Mouse (Mus musculus) lung, postnatal 4 days (tissue): ENCODE results near the gene Rbms1.
"Not testable (repeated sequence)": the region's sequence is repeated elsewhere in the genome, so short reads cannot be mapped to it uniquely, and the experiment has no call there.

Source experiments
- DNase-seq, 2 experiments: peaks; one replicate each; pipeline ENCODE4 v3.0.0; 2021

The Rbms1 gene

DNA sequence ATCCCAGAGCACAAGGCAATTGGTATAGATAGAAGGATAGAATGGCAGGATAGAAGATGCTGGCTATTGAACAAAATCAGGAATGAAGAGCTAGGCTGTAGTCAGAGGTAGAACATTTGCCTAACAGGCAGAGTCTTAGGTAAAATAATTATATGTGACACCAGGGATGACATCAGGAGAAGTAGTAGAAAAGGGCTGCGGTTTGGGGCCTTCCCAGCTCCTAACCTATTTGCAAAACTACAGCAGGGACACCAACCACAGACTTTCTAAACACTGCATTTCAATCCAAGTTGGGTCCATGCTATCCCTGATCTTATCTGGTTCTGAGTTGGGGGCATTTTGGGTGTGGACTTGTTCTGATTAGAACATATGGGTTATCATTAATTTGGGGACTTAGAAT is 118.7 kb downstream of the Rbms1 start:
- no peak for DNase-seq

DNA sequence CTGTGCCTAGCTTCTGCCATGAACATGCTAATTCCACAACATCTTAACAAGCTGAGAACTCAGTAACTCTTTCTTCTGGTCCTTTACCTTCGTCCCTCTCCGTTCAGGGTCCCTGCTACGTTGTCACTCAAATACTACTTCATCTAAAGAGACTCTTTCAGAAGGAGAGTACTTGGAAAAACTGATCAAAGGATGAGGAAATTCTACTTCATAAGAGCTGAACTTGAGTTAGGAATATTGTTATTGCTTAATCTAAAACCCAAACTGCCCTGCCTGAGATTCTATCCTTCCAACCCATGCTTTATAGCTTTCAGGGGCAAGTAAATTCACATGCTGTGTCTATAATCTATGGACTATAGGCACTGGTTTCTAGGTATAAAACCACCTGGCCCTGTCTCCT is 119.4 kb downstream of the Rbms1 start:
- no peak for DNase-seq

DNA sequence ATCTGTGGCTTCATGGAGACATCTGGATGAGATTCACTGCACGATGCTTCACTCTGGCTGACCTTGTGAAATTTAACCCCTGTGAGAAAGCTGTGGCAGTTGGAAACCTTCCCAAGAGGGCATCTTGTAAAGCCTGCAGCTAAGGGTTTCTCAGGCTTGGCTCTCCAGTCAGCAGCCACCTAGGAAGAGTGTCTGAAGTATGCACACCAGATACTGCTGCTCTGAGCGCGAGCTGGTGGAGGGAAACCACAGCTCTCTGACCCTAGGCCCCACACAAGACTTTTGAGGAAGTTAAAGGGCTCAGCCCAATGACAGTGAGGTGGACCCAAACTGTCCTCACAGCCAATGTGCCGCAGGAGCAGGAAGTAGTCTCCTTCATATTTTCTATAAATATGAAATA is 120.0 kb downstream of the Rbms1 start:
- DNase-seq, result peak; percentile 39 to 45

DNA sequence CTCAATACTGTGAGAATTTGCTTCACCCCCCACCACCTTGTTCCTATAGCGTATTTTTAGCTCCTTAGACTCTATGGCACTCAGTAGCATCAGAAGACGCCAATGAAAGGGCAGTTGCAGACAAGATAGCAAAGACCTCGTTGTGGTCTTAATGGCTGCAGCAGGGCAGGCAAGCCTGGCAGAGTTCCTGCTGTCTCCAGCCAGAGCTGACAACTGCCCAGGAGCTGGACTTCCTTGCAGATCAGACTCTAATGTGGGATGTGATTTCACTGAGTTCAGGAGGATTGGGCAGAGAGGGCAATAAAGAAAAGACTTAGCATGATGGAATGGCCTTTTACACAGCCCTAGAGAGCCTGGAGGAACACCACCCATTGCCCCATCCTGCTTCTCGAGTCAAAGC is 122.1 kb downstream of the Rbms1 start:
- DNase-seq, result no peak

GRCm38 (mm10) chr2:60839498-60839897 is 123.5 kb downstream of the Rbms1 start:
- no peak for DNase-seq

DNA sequence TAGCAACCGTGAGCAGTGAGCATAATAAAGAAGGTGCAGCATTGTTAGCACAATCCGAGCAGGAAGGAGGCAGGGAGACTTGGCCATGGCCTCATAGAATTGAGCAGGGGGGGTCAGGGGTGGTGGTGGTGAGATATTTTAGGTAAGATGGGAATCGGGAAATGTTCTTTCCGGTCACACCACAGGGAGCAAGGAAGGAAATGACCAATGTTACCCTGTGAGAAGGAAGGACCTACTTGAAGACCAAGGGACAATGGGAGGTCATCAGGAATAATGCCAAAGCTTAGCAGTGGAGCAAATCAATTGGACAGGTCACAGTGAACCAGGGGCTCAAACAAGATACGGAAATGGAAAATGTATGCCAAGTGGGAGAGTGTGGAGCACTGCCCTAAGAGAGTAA is 124.1 kb downstream of the Rbms1 start:
- DNase-seq, result peak; percentile 57 to 66

- DNase-seq, result peak in 1 of 2 experiments; percentile 33
Observed at GRCm38 (mm10) chr2:60837616-60838015, 125.4 kb downstream of the Rbms1 start.

DNA sequence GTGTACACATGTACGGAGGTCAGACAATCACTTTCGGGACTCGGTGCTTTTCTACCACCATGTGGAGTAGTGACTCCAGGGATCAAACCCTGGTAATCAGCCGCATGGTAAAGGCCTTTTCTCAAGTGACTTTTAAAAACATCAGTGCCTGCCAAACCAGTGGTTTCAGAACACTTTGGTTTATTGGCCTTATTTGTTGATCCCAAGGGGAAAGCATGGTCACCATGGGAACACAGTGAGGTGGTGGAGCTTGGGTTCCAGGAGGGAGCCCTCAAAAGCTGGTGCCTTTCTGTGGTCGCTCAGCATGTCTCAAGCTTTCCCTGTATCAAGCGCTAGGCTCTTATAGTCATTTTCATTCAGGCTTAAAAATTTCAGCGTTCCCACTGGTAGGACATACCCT is 126.8 kb downstream of the Rbms1 start:
- DNase-seq, result no peak

GRCm38 (mm10) chr2:60834293-60834692 is 128.7 kb downstream of the Rbms1 start:
- DNase-seq, result peak in 1 of 2 experiments; percentile 66

DNA sequence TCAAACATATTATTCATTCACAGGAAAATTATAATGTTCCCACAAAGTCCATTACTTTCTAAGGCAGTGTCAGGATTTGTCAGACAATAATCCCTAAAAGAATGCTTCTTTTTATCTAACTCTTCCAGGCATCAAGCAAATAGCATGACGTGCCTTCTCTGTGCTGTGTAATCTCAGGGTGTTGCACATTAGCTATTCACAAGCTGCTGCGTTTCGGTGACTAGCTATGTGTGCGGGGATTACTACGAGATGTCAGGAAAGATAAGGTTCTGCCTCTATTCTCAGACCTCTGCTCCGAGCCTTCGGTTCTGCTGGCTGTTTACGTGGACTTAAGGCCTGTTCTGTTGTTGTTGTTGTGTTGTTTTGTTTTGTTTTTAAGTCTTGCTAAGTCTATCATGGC is 130.7 kb downstream of the Rbms1 start:
- no peak for DNase-seq

GRCm38 (mm10) chr2:60830464-60830863 is 132.5 kb downstream of the Rbms1 start:
- not testable (repeated sequence) for DNase-seq

GRCm38 (mm10) chr2:60828908-60829462 is 134.0 kb downstream of the Rbms1 start:
- no peak for DNase-seq

GRCm38 (mm10) chr2:60827152-60827428 is 135.9 kb downstream of the Rbms1 start:
- no peak for DNase-seq

GRCm38 (mm10) chr2:60826406-60827151 is 136.4 kb downstream of the Rbms1 start:
- DNase-seq, result no peak

GRCm38 (mm10) chr2:60825690-60826089 is 137.3 kb downstream of the Rbms1 start:
- DNase-seq, result peak in 1 of 2 experiments; percentile 34

DNA sequence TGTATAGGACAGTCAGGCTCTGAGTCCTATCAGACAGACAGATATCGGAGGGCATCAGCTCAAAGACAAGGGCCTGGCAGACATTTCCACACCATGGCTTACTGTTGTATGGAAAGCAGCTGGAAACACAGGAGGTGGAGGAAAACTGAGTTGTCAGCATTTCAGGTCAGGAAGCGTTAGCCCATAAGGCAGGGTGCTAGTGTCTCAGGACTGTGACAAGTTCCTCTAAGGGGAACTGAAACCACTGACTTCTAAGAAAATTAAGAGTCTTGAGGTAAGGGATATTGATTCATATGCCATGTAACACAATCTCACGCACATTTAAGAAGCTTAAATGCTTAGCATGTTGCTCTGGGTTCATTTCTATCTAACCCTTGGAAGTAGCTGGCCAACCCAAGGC is 141.4 kb downstream of the Rbms1 start:
- DNase-seq, result peak in 1 of 2 experiments; percentile 3

DNA sequence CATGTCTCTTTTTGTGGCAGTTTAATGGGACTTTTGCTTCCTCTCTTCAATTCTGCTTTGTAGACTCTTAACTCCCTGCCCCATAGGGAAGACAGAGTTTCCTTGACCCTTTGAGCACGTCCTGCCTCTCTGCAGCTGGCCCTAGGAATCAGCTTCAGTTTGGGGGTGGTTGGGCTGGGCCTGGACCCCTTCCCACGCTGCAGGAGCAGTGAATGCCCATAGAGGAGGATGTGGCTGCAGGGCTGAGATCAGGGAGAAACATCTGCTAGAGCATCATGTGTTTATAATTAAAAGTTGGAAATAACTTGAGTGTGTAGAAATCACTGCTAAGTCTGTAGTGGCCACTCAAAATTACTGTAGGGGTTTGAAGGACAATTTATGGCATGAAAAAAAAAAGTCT is 144.4 kb downstream of the Rbms1 start:
- DNase-seq, result peak in 1 of 2 experiments; percentile 6

DNA sequence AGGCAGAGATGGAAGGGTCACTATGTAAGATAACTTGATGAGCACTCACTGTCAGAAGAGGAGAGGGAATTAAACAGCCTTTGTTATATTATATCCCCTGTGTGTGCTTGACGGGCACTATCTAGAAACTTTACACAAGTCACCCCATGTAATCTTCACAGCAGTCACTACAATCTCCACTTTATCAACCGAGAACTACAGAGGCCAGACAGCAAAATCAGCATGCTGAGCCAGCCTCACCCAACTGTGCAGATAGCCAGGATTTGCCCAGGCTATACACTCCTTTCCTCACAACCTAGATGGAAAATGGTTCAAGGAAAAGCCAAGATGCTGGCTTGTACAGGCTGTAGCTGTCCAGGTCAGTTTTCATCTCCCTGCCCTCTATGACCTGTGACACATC is 146.7 kb downstream of the Rbms1 start:
- no peak for DNase-seq

DNA sequence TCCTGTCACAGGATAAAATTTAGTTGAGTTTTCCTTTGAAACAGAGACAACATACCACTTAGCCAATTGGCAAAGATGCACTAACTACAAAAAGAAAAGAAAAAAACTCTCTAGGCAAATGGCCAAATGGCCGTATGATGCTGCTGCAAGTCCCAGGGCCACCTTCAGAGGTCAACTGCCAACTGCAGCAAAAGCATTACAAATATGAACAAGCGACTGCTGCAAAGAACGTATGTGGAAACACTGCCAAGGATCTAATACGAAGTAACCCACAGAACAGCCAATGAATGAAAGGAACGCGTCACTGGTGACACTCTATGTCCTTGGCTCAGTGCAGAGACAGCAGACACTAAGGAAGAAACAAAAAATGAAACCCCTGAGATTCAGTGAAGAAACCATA is 148.2 kb downstream of the Rbms1 start:
- DNase-seq, result peak in 1 of 2 experiments; percentile 13

- no peak for DNase-seq
Observed at GRCm38 (mm10) chr2:60812949-60813348, 150.0 kb downstream of the Rbms1 start.

GRCm38 (mm10) chr2:60810617-60811016 is 152.4 kb downstream of the Rbms1 start:
- DNase-seq, result peak; percentile 77 to 89

DNA sequence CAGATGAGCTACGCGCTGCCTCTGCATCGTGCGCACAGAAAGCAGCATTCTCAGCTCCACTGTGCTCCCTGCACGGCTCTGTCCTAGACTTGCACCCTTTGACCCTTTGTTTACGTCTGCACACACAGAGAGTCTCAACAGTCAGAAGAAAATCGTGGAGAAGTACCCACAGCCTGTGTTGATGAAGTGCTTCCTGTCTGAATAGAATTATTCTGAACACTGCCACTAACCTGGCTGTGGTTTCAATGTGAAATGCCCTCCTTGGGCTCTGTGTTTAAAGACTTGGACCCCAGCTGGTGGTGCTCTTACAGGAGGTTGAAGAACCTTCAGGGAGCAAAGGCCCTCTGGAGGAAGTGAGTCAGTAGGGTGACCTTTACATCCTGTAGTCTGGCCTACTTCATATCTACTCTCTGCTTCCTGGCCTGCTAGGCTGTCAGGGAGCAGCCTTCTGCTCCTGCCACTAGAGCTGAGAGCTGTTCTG is 153.5 kb downstream of the Rbms1 start:
- no peak for DNase-seq

GRCm38 (mm10) chr2:60808822-60809221 is 154.2 kb downstream of the Rbms1 start:
- no peak for DNase-seq

DNA sequence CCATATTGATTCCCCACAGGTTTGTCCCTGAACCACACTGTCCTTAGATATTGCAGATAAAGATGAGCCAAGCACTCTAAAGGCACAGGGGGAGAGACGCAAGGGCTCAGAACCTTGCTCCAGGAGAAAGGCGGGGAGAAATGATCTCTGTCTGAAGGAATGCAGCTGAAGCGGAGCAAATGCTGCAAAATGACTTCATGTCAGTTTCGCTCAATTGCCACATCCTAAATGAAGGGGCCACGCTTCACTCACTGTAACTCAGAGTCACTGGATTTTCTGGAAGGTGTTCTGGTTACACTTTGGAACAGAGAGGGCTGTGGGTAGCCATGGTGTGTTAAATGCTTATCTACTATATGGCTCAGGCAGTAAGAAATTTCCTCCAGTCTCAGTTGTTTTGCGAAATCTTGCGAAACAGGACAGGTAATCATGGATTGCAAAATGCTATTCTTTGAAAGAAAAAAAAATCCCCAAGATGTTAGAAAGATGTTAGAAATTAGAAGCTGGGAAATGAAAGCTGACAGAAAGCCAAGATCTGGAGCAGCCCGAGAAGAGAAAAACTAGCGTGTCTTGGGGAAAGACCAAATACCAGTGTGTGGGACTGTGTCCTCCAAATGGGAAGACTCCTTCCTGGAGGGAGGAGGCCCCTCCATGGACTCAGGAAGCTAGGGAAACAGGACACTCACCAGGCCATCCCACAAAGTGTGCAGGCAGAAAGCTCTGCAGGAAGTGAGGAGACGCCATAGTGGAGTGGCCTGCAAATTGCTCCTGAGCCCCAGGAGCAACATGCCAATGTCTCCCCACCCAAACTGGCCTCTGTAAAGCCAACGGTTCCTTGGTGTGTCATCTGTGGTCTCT is 155.4 kb downstream of the Rbms1 start:
- no peak for DNase-seq
